Mouse (Mus musculus) C2C12 (cell line): ENCODE measurements around the gene Immp2l.

ENCODE experiments used
- CEBPB ChIP-seq: IDR thresholded peaks from one replicate; pipeline ENCODE4 v1.6.1; 2011; ENCODE audit warnings: low read depth, mild to moderate bottlenecking, control low read depth, moderate library complexity
- CTCF ChIP-seq: IDR thresholded peaks from one replicate; pipeline ENCODE4 v1.5.1; 2011; ENCODE audit not compliant: control insufficient read depth, insufficient read depth, insufficient read length
- MAX ChIP-seq: IDR thresholded peaks from one replicate; pipeline ENCODE4 v1.6.1; 2011; ENCODE audit warnings: mild to moderate bottlenecking, control low read depth
- MYOD1 ChIP-seq: IDR thresholded peaks from one replicate; pipeline ENCODE4 v1.6.1; 2011; ENCODE audit warnings: low read depth; ENCODE audit not compliant: control insufficient read depth, insufficient read length
- MYOG ChIP-seq: IDR thresholded peaks from one replicate; pipeline ENCODE4 v1.6.1; 2011; ENCODE audit not compliant: control insufficient read depth, insufficient read length; ENCODE audit errors: extremely low read depth
- USF1 ChIP-seq: IDR thresholded peaks from one replicate; pipeline ENCODE4 v1.6.1; 2011; ENCODE audit warnings: low read depth, mild to moderate bottlenecking, control low read depth, moderate library complexity

- TF ChIP-seq MYOD1: no peak
- no peak for TF ChIP-seq CTCF
- no peak for TF ChIP-seq CEBPB
- TF ChIP-seq MYOG: no peak
- no peak for TF ChIP-seq MAX
- TF ChIP-seq USF1: no peak
Measured at GRCm38 (mm10) chr12:41724585-41724984, 700.7 kb downstream of the Immp2l start.
